Mouse (Mus musculus) stomach, postnatal 0 days (tissue): ENCODE measurements around the gene Fndc4.

Experiments used
- CTCF ChIP-seq: IDR thresholded peaks from 2 replicates; pipeline ENCODE4 v1.5.1; 2016; ENCODE audit warnings: antibody characterized with exemption, low read depth, mild to moderate bottlenecking, moderate library complexity
- EP300 ChIP-seq: optimal IDR thresholded peaks from 2 replicates; pipeline ENCODE3; 2016; ENCODE audit warnings: antibody characterized with exemption

DNA sequence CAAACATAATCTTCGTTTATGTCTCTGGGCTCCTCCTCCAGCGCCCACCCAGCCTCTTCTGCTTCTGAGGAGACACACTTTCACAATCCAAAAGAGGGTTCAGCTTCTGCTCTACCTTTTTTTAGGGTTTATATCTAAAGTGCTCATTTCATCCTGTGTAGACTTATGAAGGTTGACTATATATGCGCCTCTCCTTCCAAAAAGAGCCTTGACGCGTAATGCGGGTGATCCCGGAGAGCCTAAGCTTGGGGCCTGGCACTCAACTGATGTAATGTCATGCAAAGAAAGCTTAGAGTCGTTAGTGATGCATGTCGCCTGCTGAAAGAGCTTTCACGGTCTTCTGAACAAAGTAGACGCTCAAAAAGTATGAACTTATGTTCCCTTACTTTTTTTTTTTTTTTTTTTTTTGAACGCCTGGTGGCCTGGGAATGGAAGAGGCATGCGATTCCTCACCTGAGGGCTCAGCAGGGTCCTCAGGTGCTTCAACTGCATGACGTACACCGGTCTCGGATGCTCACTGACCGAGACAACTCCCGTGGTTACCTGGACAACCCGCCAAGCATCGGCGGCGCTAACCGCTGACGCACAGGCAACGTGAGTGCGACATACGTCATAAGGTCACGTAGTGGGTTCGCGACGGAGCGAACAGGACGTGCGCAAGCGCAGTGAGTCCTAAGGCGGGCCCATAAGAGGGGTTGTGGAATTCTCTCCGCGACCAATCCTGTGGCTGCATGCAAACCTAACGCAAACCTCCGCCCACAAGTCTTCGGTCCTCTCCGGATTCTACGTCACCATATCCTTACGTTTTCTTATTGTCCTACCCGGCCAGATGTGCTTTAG, 5.1 kb downstream of the Fndc4 start, which contains the start of gene Ift172:
- no peak for TF ChIP-seq EP300
- TF ChIP-seq CTCF: no peak
